Mouse (Mus musculus): ENCODE measurements at regions not wholly inside any gene's neighbourhood (a gene's known extent, or its start where the extent isn't known, plus 50 kb on each side); places are given as distances from the start of the nearest gene placed in this dataset.
A peak's percentile ranks its signal among the peaks of the same experiment; 100 is the strongest.

- DNase-seq (ENCODE audit: low spot score in 2 of 2), result no peak
Observed at GRCm38 (mm10) chr15:25305801-25306200, 107.8 kb downstream of the Basp1 start.

DNA sequence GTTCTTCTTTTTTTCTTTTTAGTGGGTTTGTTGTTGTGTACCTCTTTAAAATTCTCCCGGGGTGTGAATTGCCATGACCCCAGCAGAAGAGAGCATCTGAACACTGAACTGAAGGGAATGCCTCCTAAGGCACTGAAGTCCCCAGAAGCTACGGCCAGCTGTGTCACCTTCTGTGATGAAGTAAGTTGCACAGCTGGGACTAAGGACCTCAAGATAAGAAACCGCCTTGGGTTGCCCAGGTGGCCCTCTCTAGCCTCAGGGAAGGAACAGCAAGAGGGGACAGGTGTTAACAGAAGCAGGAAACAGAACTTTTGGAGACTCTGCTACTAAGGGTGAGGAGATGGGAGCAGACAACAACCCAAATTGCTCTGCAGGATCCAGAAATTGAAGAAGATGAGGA lies 110.2 kb downstream of the Basp1 start:
- no peak for DNase-seq (ENCODE audit: low spot score in 2 of 2)

GRCm38 (mm10) chr15:25302671-25303294 lies 110.8 kb downstream of the Basp1 start:
- DNase-seq (ENCODE audit: low spot score in 2 of 2), result no peak

- DNase-seq (ENCODE audit: low spot score in 2 of 2), result no peak
Observed at GRCm38 (mm10) chr15:25301810-25302209, 111.8 kb downstream of the Basp1 start.

DNA sequence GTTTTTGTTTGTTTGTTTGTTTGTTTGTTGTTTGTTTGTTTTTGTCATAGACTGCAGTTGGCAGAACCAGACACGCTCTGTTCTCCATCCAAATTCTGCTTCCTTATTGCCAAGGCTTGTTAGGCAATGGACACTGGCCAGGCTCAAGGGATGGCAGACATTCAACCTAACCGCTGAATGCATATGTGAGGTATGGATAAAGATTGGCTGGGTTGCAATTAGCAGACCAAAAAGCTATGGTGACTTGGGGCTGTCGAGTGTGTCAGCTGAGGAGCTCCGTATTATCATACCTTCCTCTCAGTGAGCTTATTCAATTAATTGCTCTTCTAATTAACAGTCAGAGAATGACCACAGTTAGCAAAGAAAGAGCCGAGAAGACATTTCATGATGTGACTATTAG lies 116.3 kb downstream of the Basp1 start:
- no peak for DNase-seq (ENCODE audit: low spot score in 2 of 2)

- DNase-seq (ENCODE audit: low spot score in 2 of 2), result no peak
Observed at GRCm38 (mm10) chr15:25296714-25297113, 116.8 kb downstream of the Basp1 start.

DNA sequence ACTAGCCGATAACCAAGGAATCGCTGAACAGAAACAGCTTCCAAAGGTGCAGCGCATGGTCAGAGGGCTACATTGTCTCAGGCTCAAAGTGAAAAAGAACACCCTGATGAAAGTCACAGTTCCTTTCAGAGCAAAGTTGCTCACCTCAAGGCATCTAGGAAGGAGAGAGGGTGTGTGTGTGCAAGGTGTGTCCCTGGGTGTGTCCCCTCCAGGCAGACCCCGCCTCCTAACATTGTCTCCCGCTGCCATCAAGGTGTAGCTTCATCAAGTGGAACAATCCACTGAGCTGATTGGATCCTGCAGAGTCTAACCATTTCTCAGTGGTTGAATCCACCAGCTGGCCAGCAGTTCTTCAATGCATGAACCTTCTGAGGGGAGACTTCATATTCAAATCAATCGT lies 117.8 kb downstream of the Basp1 start:
- DNase-seq (ENCODE audit: low spot score in 2 of 2), result no peak

DNA sequence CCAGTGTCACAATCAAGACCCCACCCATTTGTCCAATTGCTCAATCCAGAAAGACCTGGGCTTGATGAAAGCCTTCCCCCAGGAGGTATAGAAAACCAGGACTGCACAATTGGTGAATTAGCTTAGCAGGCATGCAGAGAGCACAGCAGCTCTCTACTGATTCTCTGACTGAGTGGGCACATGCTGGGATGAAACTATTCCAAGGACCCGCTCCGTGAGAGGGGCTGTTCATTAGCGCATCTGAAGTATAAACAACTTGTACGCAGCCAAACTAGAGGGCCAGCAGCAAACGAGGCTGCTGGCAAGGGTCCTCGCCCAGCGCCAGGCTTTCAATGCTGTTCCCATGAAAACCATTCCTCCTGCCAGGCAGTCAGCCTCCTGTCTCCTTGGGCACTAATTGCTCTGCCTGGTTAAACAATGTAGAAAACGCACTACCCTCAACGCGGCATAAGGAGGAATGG lies 122.3 kb downstream of the Basp1 start:
- DNase-seq (ENCODE audit: low spot score in 2 of 2), result no peak

DNA sequence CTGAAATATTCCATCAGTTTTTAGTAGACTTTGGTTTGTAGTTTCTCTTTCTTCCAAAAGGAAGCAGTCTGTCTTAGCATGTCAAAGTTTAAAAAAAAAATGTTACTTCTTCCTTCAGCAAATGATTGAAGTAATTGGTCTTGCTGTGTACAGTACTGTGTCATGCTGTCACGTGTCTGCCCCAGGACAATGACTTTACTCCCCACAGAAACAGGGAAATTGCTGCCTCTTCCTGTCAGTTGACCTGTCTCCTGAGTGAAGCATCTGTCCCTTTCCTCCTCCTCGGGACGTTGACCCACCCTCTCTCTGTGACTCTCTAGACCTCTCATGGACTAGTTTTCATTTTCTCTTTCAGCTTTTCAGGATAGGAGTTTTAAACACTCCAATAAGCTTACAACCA lies 125.7 kb downstream of the Basp1 start:
- no peak for DNase-seq (ENCODE audit: low spot score in 2 of 2)

GRCm38 (mm10) chr15:25284354-25285199 lies 129.0 kb downstream of the Basp1 start:
- DNase-seq (ENCODE audit: low spot score in 2 of 2), result no peak

DNA sequence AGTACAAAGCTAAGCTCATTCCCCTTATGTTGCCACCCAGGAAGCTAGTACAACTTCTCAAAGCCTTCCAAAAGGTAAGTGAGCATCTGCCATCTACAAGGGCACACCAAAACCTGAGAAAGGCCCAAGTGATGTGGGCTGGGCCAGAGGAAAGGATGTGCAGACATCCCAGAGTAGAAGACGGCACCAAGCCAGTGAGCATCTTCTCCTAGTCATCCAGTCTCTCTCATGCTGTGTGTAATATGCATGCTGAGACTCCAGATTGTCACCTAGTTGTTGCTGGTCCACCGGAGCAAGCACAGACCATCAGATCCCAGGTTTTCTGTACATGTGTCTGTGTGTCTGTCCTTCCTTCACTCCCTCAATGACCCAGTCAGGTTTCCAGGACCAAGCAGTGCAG lies 129.9 kb downstream of the Basp1 start:
- DNase-seq (ENCODE audit: low spot score in 2 of 2), result no peak

GRCm38 (mm10) chr15:25282346-25282745 lies 131.2 kb downstream of the Basp1 start:
- DNase-seq (ENCODE audit: low spot score in 2 of 2), result peak in 1 of 2 experiments; percentile 7

- no peak for DNase-seq (ENCODE audit: low spot score in 2 of 2)
Observed at GRCm38 (mm10) chr15:25281942-25282341, 131.6 kb downstream of the Basp1 start.

DNA sequence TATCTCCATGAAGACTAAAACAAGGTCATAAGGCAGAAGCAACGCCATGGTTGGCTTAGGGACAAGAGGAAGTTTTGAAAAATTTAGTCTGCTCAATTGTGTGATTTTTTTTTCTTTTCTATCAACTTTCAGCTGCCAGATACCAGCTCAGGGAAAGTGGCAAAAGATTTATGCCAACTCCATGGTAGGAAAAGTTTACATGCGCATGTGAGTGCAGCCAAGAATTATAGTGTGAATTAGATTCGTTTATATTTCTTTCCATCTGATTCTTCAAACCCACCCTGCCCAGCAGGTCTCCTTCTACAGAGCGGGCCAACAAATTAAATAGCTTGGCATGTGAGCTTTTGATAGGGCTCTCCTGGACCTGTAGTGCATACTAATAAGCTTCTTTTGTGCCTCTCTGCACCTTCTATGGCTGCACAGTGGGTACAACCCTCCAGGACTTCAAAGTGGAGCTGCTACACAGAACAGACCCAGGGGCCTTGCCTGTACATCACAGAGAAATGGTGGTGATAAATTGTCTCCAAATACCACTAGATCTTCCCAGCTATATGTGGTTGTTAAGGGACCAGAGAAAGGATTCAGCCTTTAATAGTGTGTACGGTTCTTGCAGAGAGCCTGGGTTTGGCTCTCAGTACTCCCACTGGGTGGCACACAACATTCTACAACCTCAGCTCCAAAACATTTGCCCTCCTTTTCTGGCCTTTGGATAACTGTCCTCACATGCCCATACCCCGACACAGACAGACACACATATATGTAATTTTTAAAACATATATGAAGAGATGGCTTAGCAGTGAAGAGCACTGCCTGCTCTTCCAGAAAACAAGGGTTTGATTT lies 135.0 kb downstream of the Basp1 start:
- DNase-seq (ENCODE audit: low spot score in 2 of 2), result no peak

DNA sequence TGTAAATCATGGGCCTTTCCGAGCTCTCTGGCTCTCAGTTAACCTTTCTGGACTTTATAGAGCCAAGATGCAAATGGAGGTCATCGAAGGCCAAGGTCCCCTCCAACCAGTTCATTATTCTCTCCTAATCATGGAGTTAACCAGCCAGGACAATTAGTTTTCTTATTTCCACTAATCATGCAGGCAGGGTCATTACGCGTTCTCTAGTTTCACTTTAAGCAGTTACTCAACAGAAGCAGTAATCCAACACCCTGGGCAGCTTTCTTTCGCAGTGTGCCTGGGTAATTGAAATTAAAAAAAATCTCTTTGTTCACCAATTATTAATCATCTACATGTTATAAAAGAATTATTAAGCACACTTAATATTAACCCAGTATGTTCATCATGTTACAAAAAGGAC lies 137.3 kb downstream of the Basp1 start:
- DNase-seq (ENCODE audit: low spot score in 2 of 2), result no peak

DNA sequence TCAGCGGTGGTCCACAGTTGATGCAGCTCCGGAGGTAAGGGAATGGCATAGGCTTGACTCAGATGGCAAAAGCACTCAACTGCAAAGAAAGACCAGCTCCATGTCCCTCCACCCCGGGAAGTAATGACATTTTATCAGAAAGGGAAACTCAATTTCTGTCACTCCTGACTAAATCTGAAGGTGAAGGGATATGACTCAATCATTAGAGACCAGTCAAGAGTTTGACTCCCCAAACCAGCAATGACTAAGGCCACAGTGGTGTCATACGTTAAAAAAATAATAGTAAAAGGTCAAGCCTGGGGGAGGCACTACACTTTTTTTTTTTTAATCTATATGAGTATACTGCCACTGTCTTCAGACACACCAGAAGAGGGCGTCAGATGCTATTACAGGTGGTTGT lies 141.7 kb downstream of the Basp1 start:
- DNase-seq (ENCODE audit: low spot score in 2 of 2), result no peak

DNA sequence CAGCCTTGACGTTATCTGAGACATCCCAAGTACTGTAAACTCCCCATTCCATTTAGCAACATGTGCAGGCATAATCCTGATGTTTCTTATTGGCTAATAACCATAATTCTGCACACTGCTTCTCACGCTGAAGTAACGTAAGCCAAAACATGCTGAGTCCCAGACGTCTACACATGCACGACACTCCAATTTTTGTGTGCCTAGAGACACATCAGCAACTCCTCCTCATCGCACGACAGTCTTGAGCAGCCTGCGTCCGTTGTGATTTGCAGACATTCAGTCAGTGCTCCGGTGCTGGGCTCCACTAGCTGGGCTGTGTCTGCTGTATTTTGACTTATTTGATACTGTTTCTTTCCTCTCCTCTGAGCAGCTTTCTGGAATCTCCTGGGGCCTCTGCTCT lies 143.2 kb downstream of the Basp1 start:
- DNase-seq (ENCODE audit: low spot score in 2 of 2), result no peak

DNA sequence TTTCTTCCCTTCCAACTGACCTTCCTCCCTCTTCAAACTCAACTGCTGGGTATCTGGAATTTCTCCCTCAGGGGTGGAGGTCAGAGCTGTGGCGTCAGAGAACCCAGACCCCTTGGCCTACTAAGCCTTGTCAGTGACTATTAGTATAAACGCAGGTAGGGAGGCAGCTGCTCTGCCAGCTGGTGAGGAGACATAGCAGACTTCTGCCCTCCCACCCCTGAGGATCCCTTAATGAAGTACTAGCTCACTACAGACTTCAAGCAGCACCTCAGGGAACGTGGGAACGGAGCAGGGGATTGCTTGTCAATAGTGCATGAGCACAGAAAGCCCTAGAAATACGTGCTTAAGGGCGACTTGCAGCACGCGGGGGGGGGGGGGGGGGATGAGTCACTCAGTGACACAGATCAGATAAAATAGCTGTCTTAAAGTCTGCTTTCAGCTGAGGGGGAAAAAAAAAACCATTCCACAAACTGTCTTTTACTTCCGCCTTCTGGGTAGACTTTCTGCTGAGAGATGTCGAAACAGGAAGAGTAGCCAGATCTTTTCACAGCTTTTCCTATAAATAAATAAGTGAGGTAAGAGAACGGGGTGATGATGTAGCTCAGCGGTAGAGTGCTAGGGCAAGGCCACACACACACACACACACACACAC lies 144.1 kb downstream of the Basp1 start:
- DNase-seq (ENCODE audit: low spot score in 2 of 2), result peak; percentile 8 to 34

DNA sequence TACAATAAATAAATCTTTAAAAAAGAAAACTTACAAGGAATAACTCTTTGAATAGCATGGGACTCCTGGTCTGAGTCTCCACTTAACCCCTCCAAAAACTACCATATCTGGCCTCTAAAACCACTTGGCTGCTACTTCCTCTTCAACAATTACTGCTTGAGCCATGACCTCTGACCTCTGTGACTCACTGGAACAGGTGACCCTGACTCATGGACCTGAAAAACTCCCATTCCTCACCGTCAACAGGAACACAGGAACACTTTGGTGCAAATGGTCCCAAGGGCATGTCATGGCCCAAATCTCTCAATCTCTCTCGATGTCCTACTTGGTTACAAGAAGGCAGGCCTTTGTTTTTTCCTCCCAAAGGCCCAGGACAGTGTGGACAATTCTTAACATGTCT lies 145.1 kb downstream of the Basp1 start:
- DNase-seq (ENCODE audit: low spot score in 2 of 2), result no peak

GRCm38 (mm10) chr15:25267509-25267908 lies 146.1 kb downstream of the Basp1 start:
- no peak for DNase-seq (ENCODE audit: low spot score in 2 of 2)

DNA sequence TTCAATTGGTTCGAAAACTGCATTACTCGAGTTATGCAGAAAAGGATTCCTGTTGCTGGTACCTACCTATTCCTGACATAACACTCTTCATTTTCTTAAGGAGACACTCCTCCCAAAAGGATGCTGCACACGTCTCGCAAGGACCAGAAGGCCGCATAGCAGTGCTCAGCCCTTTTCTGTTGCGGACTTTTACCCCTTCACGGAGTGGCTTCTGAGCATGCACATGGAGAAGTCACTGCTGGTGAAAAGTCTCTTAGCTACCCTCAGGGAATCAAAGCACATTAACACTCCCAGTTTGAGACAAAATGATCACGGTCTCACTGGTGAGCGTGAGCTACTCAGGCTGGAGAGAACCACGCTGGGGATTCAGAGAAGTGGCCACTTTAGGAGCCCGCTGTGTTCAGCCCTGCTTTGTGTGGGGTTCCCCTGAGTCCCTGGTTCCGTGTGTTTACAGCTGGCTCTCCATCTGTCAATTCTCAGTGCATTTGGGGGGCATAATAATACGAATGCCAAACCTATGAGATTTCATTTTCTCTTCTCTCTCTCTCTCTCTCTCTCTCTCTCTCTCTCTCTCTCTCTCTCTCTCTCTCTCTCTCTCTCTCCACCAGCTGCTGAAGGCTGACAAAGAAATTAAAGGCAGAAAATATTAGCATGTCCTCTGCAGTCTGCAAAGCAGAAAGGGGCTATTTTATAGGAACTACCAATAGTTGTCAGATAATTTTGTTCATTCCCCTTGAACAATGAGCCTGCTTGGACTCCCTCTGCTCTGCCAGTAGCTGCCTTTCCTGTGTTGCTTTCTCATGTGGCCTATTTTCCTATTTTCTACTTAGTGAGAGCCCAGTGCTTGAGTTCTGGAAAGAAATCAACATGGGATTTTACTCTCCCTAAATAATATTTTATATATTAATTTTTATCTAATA lies 160.7 kb downstream of the Basp1 start:
- no peak for DNase-seq (ENCODE audit: low spot score in 2 of 2)
